Mouse (Mus musculus) neural tube, embryonic 12.5 days (tissue): Measurements from ENCODE around the gene Aqp6. TPM values are rescaled to one million over a fixed set of nuclear protein-coding genes. Genes with fewer than 3 reads are reported as not detected.
A peak's percentile ranks its signal among the peaks of the same experiment; 100 is the strongest.

Experiments
- ATAC-seq: fragments of 200-750 bp; cut with Nextera tagmentation; 2 replicates; pipeline ENCODE4 v1.8.0; 2017; ENCODE audit warnings: low read depth, mild to moderate bottlenecking, moderate TSS enrichment, moderate library complexity; ENCODE audit not compliant: low FRiP score
- H3K27ac ChIP-seq: fragments of 300-500 bp; sonication (generic); 2 replicates; pipeline ENCODE4 v1.5.1; 2016
- H3K27me3 ChIP-seq: fragments of 300-500 bp; sonication (generic); replicated peaks from 2 replicates; pipeline ENCODE4 v1.6.1; 2016; ENCODE audit warnings: mild to moderate bottlenecking
- H3K36me3 ChIP-seq: fragments of 300-500 bp; sonication (generic); 2 replicates; pipeline ENCODE4 v1.6.1; 2016; ENCODE audit warnings: mild to moderate bottlenecking
- H3K4me1 ChIP-seq: fragments of 300-500 bp; sonication (generic); 2 replicates; pipeline ENCODE4 v1.6.1; 2016
- H3K4me2 ChIP-seq: fragments of 300-500 bp; sonication (generic); replicated peaks from 2 replicates; pipeline ENCODE4 v1.6.1; 2016; ENCODE audit warnings: mild to moderate bottlenecking
- H3K4me3 ChIP-seq: fragments of 300-500 bp; sonication (generic); 2 replicates; pipeline ENCODE4 v1.5.1; 2016
- H3K9ac ChIP-seq: fragments of 300-500 bp; sonication (generic); 2 replicates; pipeline ENCODE4 v1.6.1; 2016; ENCODE audit warnings: mild to moderate bottlenecking
- H3K9me3 ChIP-seq: fragments of 300-500 bp; sonication (generic); 2 replicates; pipeline ENCODE4 v1.6.1; 2016; ENCODE audit warnings: mild to moderate bottlenecking
- WGBS: fragments of 180-500 bp; shearing (Covaris S2); methylation state at CpG from one replicate; pipeline ENCODE4 v1.1.7; 2016; 5-methylcytosine and 5-hydroxymethylcytosine counted together
- polyA plus RNA-seq: library from polyadenylated mRNA; unstranded; fragments of >200 nt; fragmentation: Nextera tagmentation; extraction: Ambion mirVana; gene quantifications from 2 replicates; pipeline ENCODE4 v1.2.1, GENCODE M21; 2016

Gene Aqp6
- polyA plus RNA-seq, 1 experiment from 2014 or later = 1.1 TPM

DNA sequence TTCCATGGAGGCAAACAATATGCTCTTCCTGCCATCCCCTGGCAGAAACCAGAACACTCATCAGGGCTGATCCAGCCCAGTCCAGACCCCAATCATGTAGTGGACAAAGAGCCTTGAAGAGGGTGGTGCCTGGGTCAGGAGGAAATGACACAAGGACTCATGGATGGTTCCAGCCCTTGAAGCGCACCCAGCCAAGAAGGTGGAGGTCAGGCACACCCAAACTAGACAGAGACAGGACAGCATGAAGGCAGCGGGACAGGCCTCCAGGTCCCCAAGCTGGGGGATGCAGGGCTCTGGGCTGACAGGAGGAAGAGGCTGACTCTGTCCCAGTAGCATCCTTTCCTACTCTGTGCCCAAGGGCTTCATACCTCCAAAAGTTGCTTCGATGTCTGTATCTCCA lies 14.7 kb upstream of the Aqp6 start:
- Histone ChIP-seq H3K27me3 (peaks cover 96% of the 10 kb centered on the region), H3K27ac (no peak overlapping the region), H3K9ac (no peak overlapping the region), H3K4me3 (no peak overlapping the region), H3K4me1 (peaks cover 27% of the 10 kb centered on the region), H3K36me3 (no peaks in the 10 kb centered on the region), H3K4me2 (no peak overlapping the region), H3K9me3 (no peaks in the 10 kb centered on the region)
- WGBS = 89% methylated on average over 3 of the region's 3 CpGs
- ATAC-seq = no peak

DNA sequence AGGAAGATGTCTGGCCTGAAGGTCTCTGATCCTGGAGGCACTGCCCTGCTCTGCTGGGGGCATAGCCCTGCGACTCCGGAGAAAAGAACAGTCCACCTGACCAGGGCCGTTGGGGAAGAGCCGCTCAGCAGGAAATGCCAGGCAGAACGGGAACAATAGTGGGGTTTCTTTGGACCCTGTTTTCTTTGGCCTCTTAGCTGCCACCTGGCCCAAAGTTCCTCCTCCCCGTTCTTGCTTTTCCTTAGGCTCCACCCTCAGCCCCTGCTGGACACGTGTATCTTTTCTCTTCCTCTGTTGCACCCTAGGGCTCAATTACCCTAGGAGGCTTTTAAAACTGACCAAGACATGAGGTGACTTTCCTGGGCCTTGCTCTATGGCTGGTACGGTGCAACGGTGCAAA lies 12.0 kb upstream of the Aqp6 start:
- H3K27ac ChIP-seq = no peak overlapping the region
- H3K9ac ChIP-seq = no peak overlapping the region
- WGBS = 3% methylated on average over 9 of the region's 9 CpGs
- peaks cover 14% of the 10 kb centered on the region for H3K4me1 ChIP-seq
- H3K27me3 ChIP-seq = peaks cover 99% of the 10 kb centered on the region
- H3K36me3 ChIP-seq = no peaks in the 10 kb centered on the region
- no peak overlapping the region for H3K4me2 ChIP-seq
- H3K9me3 ChIP-seq = no peaks in the 10 kb centered on the region
- ATAC-seq = no peak
- H3K4me3 ChIP-seq = no peak overlapping the region

DNA sequence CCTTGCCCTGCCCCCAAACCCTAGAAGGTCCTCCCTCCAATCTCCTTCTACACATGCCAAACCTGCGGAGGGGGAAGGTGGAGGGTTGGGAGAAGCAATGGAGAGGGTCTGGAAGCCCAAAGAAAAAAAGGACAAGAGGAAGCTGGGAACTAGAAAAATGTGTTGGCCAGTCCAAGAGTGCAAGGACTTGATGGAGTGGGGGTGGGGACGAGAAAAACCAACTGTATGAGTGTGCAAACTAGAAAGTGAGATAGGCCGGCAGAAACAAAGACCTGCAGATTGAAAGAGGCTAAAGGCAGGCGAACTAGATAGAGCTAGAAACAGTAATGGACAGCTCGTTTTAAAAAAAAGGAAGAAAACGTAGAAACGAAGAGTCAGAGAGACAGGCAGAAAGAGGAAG lies 11.5 kb upstream of the Aqp6 start:
- H3K27ac ChIP-seq = no peak overlapping the region
- 23% methylated on average over 7 of the region's 7 CpGs for WGBS
- ATAC-seq = no peak
- peaks cover 99% of the 10 kb centered on the region for H3K27me3 ChIP-seq
- H3K4me1 ChIP-seq = peaks cover 10% of the 10 kb centered on the region
- no peak overlapping the region for H3K4me3 ChIP-seq
- H3K36me3 ChIP-seq = no peaks in the 10 kb centered on the region
- no peaks in the 10 kb centered on the region for H3K9me3 ChIP-seq
- H3K9ac ChIP-seq = no peak overlapping the region
- no peak overlapping the region for H3K4me2 ChIP-seq

DNA sequence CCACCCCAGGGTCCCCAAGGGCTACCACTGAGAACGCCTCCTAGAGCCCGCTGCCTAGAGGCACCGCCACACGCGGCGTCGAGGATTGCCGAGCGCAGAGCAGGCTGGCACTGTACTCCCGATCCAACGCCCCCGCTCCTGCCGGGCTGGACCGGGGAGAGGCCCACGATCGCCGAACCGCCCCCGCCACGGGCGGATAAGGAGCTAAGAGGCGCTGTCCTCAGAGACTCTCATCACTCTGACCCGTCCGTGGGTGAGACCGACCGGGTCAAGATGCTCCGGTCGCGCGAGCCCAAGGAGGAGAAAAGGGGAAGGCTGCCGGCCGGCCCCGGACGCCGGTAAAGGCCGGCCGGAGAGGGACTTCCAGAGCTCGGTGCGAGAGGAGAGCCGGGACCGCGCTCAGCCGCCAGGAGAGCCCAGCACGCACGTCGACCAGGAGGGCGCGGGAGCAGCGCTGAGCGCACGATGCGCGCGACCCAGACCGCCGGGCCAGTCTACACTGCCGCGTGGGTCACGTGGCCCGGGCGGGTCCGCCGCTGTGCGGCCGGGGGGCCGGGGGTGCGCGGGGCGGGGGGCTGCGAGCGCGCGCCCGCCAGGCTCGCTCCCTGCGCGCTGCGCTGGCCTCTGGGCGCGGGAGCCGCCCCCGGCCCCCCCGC lies 10.6 kb upstream of the Aqp6 start, which contains the start of gene Aqp5:
Aqp5 (plus strand) TSS at position 354 of the 656 bp plus-strand sequence.
- Histone ChIP-seq H3K9me3 (no peaks in the 10 kb centered on the region), H3K27ac (no peak within 1 kb of the TSS), H3K4me2 (peak within 1 kb of the TSS; percentile 65), H3K27me3 (peaks cover 97% of the 10 kb centered on the region), H3K36me3 (no peaks in the 10 kb centered on the region), H3K4me1 (peaks cover 6% of the 10 kb centered on the region; the same call in 1 of the 2 replicates), H3K9ac (peak within 1 kb of the TSS; percentile 52; the same call in 1 of the 2 replicates), H3K4me3 (peak within 1 kb of the TSS; percentile 41)
- 2% methylated on average over 80 of the region's 83 CpGs for WGBS
- ATAC-seq = peak; percentile 54; the same call in 1 of the 2 replicates

DNA sequence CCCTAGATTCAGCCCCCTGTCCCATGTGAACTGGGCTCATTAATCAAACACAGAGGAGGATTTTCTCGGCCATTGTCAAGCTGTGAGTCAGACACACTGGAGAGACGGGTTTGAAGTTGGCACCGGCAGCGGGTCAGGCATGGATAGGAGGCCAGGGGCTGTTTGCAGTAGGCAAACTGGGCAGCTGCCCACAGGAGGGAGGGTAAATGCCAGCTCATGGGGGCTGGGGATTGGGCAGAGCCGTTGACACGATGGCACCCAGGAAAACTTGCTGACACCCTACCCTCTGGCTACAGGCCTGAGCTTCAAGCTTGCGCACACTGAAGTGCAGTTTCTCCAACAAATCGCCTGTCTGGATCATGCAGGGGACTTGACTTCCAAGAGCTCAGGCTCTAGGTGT lies 9.0 kb upstream of the Aqp6 start:
- Histone ChIP-seq H3K4me2 (no peak overlapping the region), H3K27ac (no peak overlapping the region), H3K36me3 (no peaks in the 10 kb centered on the region), H3K9ac (no peak overlapping the region), H3K9me3 (no peaks in the 10 kb centered on the region), H3K27me3 (peaks cover 81% of the 10 kb centered on the region), H3K4me1 (peaks cover 10% of the 10 kb centered on the region), H3K4me3 (no peak overlapping the region)
- no peak for ATAC-seq
- 76% methylated on average over 8 of the region's 8 CpGs for WGBS

DNA sequence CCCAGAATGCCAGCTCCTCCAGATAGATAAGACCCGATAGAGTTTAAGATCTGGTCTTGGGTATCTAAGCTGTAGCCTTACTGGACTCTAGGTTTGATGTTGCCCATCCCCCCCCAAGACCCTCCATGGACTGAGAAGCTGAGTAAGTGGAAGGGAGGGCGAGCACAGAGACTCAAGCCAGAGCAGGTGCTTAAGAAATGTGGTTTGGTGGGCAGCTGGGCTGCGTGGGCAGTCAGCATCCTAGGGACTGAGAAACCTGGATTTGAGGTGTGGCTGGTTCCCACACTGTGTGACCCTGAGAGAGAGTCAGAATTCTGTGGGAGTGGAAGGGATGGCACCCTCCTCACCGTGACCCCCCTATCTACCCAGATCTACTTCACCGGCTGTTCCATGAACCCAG lies 8.3 kb upstream of the Aqp6 start:
- 87% methylated on average over 5 of the region's 5 CpGs for WGBS
- no peaks in the 10 kb centered on the region for H3K9me3 ChIP-seq

DNA sequence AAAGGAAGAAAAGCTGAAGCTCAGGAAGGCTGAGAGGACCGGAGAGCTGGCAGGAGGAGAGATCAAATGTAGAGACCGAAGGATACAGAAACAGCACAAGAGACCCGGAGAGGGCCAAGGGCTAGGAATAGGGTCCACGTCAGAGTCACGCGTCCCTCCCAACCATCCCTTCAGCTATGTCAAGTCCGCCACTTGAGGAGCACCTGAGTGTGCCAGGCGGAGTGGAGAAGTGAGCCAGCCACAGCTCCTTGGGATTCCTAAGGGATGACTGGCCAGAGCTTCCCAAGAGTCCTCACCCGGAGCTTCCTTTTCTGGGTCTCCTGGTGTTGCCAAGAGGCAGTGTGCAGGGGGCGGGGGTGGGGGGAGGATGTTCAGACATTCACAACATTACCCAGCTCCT lies 6.2 kb upstream of the Aqp6 start:
- H3K9me3 ChIP-seq = no peaks in the 10 kb centered on the region
- no peaks in the 10 kb centered on the region for H3K36me3 ChIP-seq
- H3K27ac ChIP-seq = no peak overlapping the region
- H3K4me3 ChIP-seq = no peak overlapping the region
- ATAC-seq = no peak
- H3K9ac ChIP-seq = no peak overlapping the region
- 86% methylated on average over 10 of the region's 10 CpGs for WGBS
- H3K4me2 ChIP-seq = no peak overlapping the region
- H3K27me3 ChIP-seq = peaks cover 53% of the 10 kb centered on the region
- H3K4me1 ChIP-seq = peaks cover 22% of the 10 kb centered on the region

More for the DNA sequence above, 8.3 kb upstream of the Aqp6 start:
- Histone ChIP-seq H3K4me3 (no peak overlapping the region), H3K36me3 (no peaks in the 10 kb centered on the region), H3K27me3 (peaks cover 74% of the 10 kb centered on the region), H3K4me2 (no peak overlapping the region), H3K9ac (no peak overlapping the region), H3K4me1 (peaks cover 11% of the 10 kb centered on the region), H3K27ac (no peak overlapping the region)
- no peak for ATAC-seq

DNA sequence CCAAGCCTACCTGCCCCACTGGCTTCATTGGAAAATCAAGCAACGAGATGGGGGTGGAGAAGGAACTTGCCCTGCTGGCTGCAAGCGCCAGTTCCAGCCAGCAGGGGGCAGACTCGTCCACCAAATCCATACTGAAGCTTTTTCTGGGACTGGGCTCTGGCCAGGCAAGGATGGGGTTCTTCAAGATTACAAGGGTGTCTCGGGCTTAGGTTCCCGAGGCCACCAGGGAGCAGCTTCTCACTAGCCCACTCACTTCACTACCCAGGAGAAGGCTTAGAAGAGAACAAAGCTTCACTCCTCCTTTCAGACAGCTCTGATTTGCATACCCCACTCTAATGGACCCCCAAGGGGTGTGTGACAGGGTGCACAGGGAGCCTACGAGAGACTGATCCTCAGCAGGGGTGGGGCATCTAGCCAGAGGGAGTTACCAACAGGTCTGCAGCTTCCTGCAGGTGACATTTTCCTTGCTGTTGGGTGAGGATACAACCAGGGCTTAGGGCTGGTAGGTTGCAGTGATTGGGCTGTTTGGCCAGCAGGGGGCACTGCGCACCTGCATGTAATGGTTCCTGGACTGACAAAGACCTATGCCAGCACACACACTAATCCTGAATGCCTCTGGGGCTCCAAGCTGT lies 5.0 kb upstream of the Aqp6 start:
- H3K36me3 ChIP-seq = no peaks in the 10 kb centered on the region
- peaks cover 41% of the 10 kb centered on the region for H3K27me3 ChIP-seq
- no peak overlapping the region for H3K9ac ChIP-seq
- peak overlapping the region; percentile 37 for H3K4me2 ChIP-seq
- peak; percentile 78 for ATAC-seq
- no peaks in the 10 kb centered on the region for H3K9me3 ChIP-seq
- H3K27ac ChIP-seq = no peak overlapping the region
- 0 out of 2 replicates have a peak overlapping the region, but pooled peaks have one; percentile 2 for H3K4me3 ChIP-seq
- WGBS = under 1% methylated on average over 7 of the region's 7 CpGs
- H3K4me1 ChIP-seq = peaks cover 26% of the 10 kb centered on the region

DNA sequence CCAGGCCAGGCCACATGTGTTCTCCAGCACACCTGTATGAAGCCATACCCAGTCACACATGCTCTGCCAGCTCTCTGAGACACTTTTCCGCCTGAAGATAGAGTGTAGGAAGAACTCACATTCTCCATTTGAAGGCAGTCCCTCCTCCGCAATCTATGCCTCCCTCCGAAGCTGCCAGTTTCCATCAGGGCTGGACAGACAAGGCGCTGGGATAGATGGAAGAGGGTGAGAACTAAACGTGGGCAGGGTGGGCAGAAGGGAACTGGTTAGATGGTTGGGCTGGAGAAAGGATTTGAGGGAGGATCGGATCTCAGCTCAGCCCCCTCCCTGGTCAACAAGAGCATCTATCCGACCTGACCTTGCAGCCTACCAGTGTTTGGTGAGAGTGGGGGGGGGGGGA lies 4.4 kb upstream of the Aqp6 start:
- Histone ChIP-seq H3K27ac (no peak overlapping the region), H3K4me2 (no peak overlapping the region), H3K9ac (no peak overlapping the region), H3K4me3 (no peak overlapping the region), H3K36me3 (no peaks in the 10 kb centered on the region), H3K9me3 (no peaks in the 10 kb centered on the region), H3K27me3 (peaks cover 34% of the 10 kb centered on the region), H3K4me1 (peaks cover 32% of the 10 kb centered on the region)
- 64% methylated on average over 7 of the region's 7 CpGs for WGBS
- ATAC-seq = no peak; the same call in 1 of the 2 replicates

DNA sequence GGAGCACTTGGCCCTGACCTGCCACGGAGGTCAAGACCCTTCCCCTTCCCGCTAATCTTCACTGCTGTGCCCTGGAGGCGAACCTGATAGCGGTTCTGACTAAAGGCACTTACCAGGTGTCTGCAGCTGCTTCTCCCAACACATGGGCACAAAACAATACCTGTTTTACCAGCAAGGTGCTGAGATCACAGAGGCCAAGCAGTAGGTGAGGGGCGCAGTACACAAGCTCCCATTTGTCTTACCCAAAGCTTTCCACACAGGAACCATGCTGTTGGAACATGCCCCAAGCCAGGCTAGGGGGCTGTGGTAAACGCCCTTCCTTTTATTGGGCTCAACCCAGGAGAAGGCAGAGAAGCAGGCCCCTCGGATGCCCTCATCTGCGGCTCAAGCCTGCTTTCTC lies 3.6 kb upstream of the Aqp6 start:
- Histone ChIP-seq H3K27ac (no peak overlapping the region), H3K9me3 (no peaks in the 10 kb centered on the region), H3K4me2 (no peak overlapping the region), H3K4me1 (peaks cover 38% of the 10 kb centered on the region), H3K4me3 (no peak overlapping the region), H3K9ac (no peak overlapping the region), H3K36me3 (no peaks in the 10 kb centered on the region), H3K27me3 (peaks cover 26% of the 10 kb centered on the region)
- 57% methylated on average over 8 of the region's 8 CpGs for WGBS
- ATAC-seq = no peak

DNA sequence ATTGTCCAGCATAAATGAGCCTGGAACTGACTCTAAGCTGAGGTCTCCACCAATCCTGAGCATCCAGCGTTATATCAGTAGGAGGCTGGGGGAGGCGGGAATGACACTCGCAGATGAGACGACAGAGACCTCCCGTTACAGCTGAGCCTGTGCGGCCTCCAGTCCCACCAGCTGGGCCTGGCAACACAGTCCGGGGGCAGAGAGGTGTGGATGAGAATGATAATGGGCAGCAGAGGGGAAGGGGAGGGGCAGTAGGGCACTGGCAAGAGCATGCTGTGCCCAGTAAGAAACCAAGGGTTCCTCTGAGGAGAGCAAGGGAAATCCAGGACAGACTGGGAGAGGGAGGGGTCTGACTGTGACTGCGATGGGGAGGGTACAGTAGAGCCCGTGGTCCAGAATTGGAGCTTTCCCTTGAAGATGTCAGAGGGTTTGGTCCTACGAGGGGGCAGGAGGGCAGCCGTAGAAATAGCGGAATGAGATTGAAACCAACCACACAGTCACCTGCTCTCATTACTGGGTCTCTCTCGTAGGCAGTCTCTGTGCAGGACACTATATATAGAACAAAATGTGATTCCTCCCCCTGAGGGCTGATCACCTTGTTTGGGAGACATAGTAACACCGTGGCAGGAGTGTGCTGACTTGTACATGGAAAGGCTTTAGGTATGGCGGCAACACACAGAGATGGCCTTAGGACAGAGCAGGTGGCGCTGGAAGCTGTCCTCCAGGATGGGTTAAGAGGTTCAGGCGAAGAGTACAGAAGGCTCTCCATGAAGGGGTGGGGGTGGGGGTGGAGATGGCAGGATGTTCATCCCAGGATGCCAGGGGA lies 1.7 kb upstream of the Aqp6 start:
- no peaks in the 10 kb centered on the region for H3K9me3 ChIP-seq
- ATAC-seq = no peak
- H3K27me3 ChIP-seq = peaks cover 8% of the 10 kb centered on the region
- H3K36me3 ChIP-seq = no peaks in the 10 kb centered on the region
- no peak overlapping the region; the same call in 1 of the 2 replicates for H3K4me2 ChIP-seq
- no peak overlapping the region; the same call in 1 of the 2 replicates for H3K9ac ChIP-seq
- peaks cover 42% of the 10 kb centered on the region for H3K4me1 ChIP-seq
- 43% methylated on average over 17 of the region's 17 CpGs for WGBS
- no peak overlapping the region for H3K4me3 ChIP-seq
- no peak overlapping the region for H3K27ac ChIP-seq

DNA sequence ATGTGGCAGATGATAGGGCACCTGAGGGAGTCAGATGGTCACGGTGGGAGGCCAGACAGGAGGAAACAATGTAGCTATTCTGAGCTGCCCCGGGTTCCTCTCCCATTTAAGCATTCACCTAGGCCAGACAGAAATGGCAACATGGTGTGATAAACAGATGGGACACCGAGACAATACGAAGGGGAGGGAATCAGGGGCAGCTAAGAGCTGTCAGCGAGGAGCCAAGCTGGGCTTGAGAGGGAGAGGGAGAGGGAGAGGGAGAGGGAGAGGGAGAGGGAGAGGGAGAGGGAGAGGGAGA lies 572 bp downstream of the Aqp6 start:
- no peak for ATAC-seq
- H3K9ac ChIP-seq = no peak overlapping the region
- H3K36me3 ChIP-seq = no peaks in the 10 kb centered on the region
- 10% methylated on average over 5 of the region's 5 CpGs for WGBS
- peaks cover 52% of the 10 kb centered on the region for H3K4me1 ChIP-seq
- H3K9me3 ChIP-seq = no peaks in the 10 kb centered on the region
- peak overlapping the region; percentile 13; the same call in 1 of the 2 replicates for H3K27ac ChIP-seq
- no peak overlapping the region for H3K4me2 ChIP-seq
- no peak overlapping the region for H3K4me3 ChIP-seq
- H3K27me3 ChIP-seq = no peaks in the 10 kb centered on the region
